25 mouse cellular contexts compared by ENCODE assay signal in genomic region chr10:100598339-100598738, GRCm38 (mm10). TPM values are rescaled to one million over a fixed set of nuclear protein-coding genes. Genes with fewer than 3 reads are reported as not detected.
A peak's percentile ranks its signal among the peaks of the same experiment; 100 is the strongest.
DNase-seq lines count a peak whose midpoint lies in the region; ATAC-seq lines count a peak whose summit lies in the region.
"Had no signal": no experiment of that assay in that cellular context is flagged by ENCODE, and none has a peak within 500 bp of the region (broad histone marks: within the 10 kb centered on the region; RNA-seq: fewer than 3 reads in every experiment).

No protein-coding gene starts in this region.

- DNase-seq in kidney, adult 18-20 months: no peak
- DNase-seq in kidney, adult 9 months: no peak
- DNase-seq in 3T3-L1 (ENCODE audit: low read depth, low spot score): peak; percentile 40
- DNase-seq: adrenal gland, adult 2 months; adrenal gland, postnatal 10 days; adrenal gland, postnatal 25 days; cerebellum, adult 11 months; cerebellum, adult 18-20 months; cerebellum, adult 8-10 months; cerebellum, adult 9-11 months; cerebellum, postnatal 14 days; cerebellum, postnatal 36 days; embryo, embryonic 11 days had no signal

- no peaks in the 10 kb centered on the region for H3K27me3 ChIP-seq in kidney, embryonic 14.5 days (ENCODE audit: control insufficient read depth, insufficient read depth, low read length)
- no peaks in the 10 kb centered on the region for H3K27me3 ChIP-seq in kidney, embryonic 16.5 days (ENCODE audit: insufficient read depth, low read length)
- H3K27me3 ChIP-seq: embryonic facial prominence, embryonic 13.5 days; embryonic facial prominence, embryonic 15.5 days; forebrain, embryonic 12.5 days had no signal

- no peaks in the 10 kb centered on the region for H3K9me3 ChIP-seq in kidney, embryonic 14.5 days (ENCODE audit: control insufficient read depth, low read length)
- no peaks in the 10 kb centered on the region for H3K9me3 ChIP-seq in kidney, embryonic 16.5 days (ENCODE audit: low read length)
- H3K9me3 ChIP-seq: embryonic facial prominence, embryonic 13.5 days; embryonic facial prominence, embryonic 15.5 days; forebrain, embryonic 10.5 days; forebrain, embryonic 12.5 days had no signal

- H3K4me1 ChIP-seq in kidney, embryonic 14.5 days (ENCODE audit: control insufficient read depth, insufficient read depth, low read length): no peaks in the 10 kb centered on the region
- no peaks in the 10 kb centered on the region for H3K4me1 ChIP-seq in kidney, embryonic 16.5 days (ENCODE audit: insufficient read depth, low read length)
- H3K4me1 ChIP-seq: embryonic facial prominence, embryonic 13.5 days; embryonic facial prominence, embryonic 15.5 days; forebrain, embryonic 10.5 days; forebrain, embryonic 12.5 days had no signal

- no peak overlapping the region for H3K4me3 ChIP-seq in kidney, embryonic 14.5 days (ENCODE audit: low read length)
- no peak overlapping the region for H3K4me3 ChIP-seq in kidney, embryonic 16.5 days (ENCODE audit: low read length)
- H3K4me3 ChIP-seq: embryonic facial prominence, embryonic 13.5 days; embryonic facial prominence, embryonic 15.5 days; erythroblast, embryonic 14.5 days; forebrain, embryonic 10.5 days; forebrain, embryonic 12.5 days had no signal

- ATAC-seq in kidney, embryonic 14.5 days (ENCODE audit: low FRiP score, low TSS enrichment): peak; percentile 89
- peak; percentile 61 for ATAC-seq in kidney, embryonic 16.5 days (ENCODE audit: low FRiP score, low TSS enrichment)
- ATAC-seq: forebrain, embryonic 14.5 days; forebrain, embryonic 16.5 days had no signal

- H3K36me3 ChIP-seq in kidney, embryonic 14.5 days (ENCODE audit: control insufficient read depth, insufficient read depth, low read length): no peaks in the 10 kb centered on the region
- no peaks in the 10 kb centered on the region for H3K36me3 ChIP-seq in kidney, embryonic 16.5 days (ENCODE audit: insufficient read depth, low read length)
- H3K36me3 ChIP-seq: embryonic facial prominence, embryonic 13.5 days; embryonic facial prominence, embryonic 15.5 days; forebrain, embryonic 10.5 days; forebrain, embryonic 12.5 days had no signal

- 35% methylated on average over 3 of the region's 3 CpGs for WGBS in kidney, embryonic 14.5 days
- 35% methylated on average over 3 of the region's 3 CpGs for WGBS in kidney, embryonic 16.5 days

- H3K4me2 ChIP-seq in kidney, embryonic 14.5 days (replicated peaks; ENCODE audit: low read depth, low read length): no peak overlapping the region
- H3K4me2 ChIP-seq in kidney, embryonic 16.5 days (replicated peaks; ENCODE audit: low read depth, low read length): no peak overlapping the region
- H3K4me2 ChIP-seq: embryonic facial prominence, embryonic 13.5 days; embryonic facial prominence, embryonic 15.5 days; forebrain, embryonic 12.5 days had no signal

- H3K9ac ChIP-seq in kidney, embryonic 14.5 days (ENCODE audit: low read depth, low read length): no peak overlapping the region
- H3K9ac ChIP-seq in kidney, embryonic 16.5 days (replicated peaks; ENCODE audit: low read length): no peak overlapping the region
- H3K9ac ChIP-seq: embryonic facial prominence, embryonic 13.5 days; embryonic facial prominence, embryonic 15.5 days; forebrain, embryonic 12.5 days had no signal

- H3K27ac ChIP-seq in kidney, embryonic 14.5 days (ENCODE audit: low read depth, low read length): no peak overlapping the region
- no peak overlapping the region for H3K27ac ChIP-seq in kidney, embryonic 16.5 days (ENCODE audit: low read length)
- H3K27ac ChIP-seq: embryonic facial prominence, embryonic 13.5 days; embryonic facial prominence, embryonic 15.5 days; forebrain, embryonic 10.5 days; forebrain, embryonic 12.5 days had no signal

RNA-seq across cellular contexts. Expression of gene 1700017N19Rik, which starts 8.1 kb away (rescaled TPM):
- not detected in 2 replicates for polyA plus RNA-seq in kidney, embryonic 14.5 days (2014; fragmentation: Nextera tagmentation; extraction: Ambion mirVana)
- not detected in 2 replicates for polyA plus RNA-seq in kidney, embryonic 16.5 days (2015; fragmentation: Nextera tagmentation; extraction: Ambion mirVana)
- polyA plus RNA-seq: adrenal gland, adult 2 months; brain, embryonic 14.5 days; C2C12; embryonic facial prominence, embryonic 11.5 days; embryonic facial prominence, embryonic 13.5 days; embryonic facial prominence, embryonic 15.5 days; erythroblast, embryonic 14.5 days; forebrain, embryonic 10.5 days; forebrain, embryonic 12.5 days; forebrain, embryonic 14.5 days; forebrain, embryonic 16.5 days had no signal

RNA-seq across cellular contexts. Expression of gene 4930430F08Rik, which starts 8.1 kb away (rescaled TPM):
- polyA plus RNA-seq in kidney, embryonic 14.5 days (2014; fragmentation: Nextera tagmentation; extraction: Ambion mirVana): 11.9 and 12.4 TPM in 2 replicates
- polyA plus RNA-seq in kidney, embryonic 16.5 days (2015; fragmentation: Nextera tagmentation; extraction: Ambion mirVana): 8.9 and 10.5 TPM in 2 replicates
